Mouse (Mus musculus): ENCODE measurements around the gene Osbpl6.
A peak's percentile ranks its signal among the peaks of the same experiment; 100 is the strongest.

Osbpl6 gene

GRCm38 (mm10) chr2:76406151-76406936 lies at the start of gene Osbpl6:
Osbpl6 (plus strand) TSS chr2:76406508.
- DNase-seq (ENCODE audit: low spot score in 2 of 2): peak; percentile 56 to 59

- DNase-seq (ENCODE audit: low spot score in 2 of 2): no peak
These were observed 46.1 kb upstream of the Osbpl6 start, which contains the start of gene Cyct for GRCm38 (mm10) chr2:76360226-76360625. Cyct (minus strand) TSS chr2:76360450.

GRCm38 (mm10) chr2:76362111-76362510 lies 44.2 kb upstream of the Osbpl6 start:
- no peak for DNase-seq (ENCODE audit: low spot score in 2 of 2)

- DNase-seq (ENCODE audit: low spot score in 2 of 2): no peak
These were observed 40.5 kb upstream of the Osbpl6 start for GRCm38 (mm10) chr2:76365811-76366210.

GRCm38 (mm10) chr2:76367188-76367922 lies 39.0 kb upstream of the Osbpl6 start:
- peak in 1 of 2 experiments; percentile 61 for DNase-seq (ENCODE audit: low spot score in 2 of 2)

GRCm38 (mm10) chr2:76368861-76369660 lies 37.2 kb upstream of the Osbpl6 start:
- no peak for DNase-seq (ENCODE audit: low spot score in 2 of 2)

GRCm38 (mm10) chr2:76369821-76370655 lies 36.3 kb upstream of the Osbpl6 start, which contains the start of gene Rbm45:
Rbm45 (plus strand) TSS chr2:76369984.
- DNase-seq (ENCODE audit: low spot score in 2 of 2): peak; percentile 70 to 79

- DNase-seq (ENCODE audit: low spot score in 2 of 2): no peak
These were observed 35.7 kb upstream of the Osbpl6 start for GRCm38 (mm10) chr2:76370656-76370922.

GRCm38 (mm10) chr2:76372244-76372643 lies 34.1 kb upstream of the Osbpl6 start:
- DNase-seq (ENCODE audit: low spot score in 2 of 2): peak in 1 of 2 experiments; percentile 21

GRCm38 (mm10) chr2:76374544-76375206 lies 31.6 kb upstream of the Osbpl6 start:
- no peak for DNase-seq (ENCODE audit: low spot score in 2 of 2)

- no peak for DNase-seq (ENCODE audit: low spot score in 2 of 2)
These were observed 27.7 kb upstream of the Osbpl6 start for GRCm38 (mm10) chr2:76378646-76379045.

GRCm38 (mm10) chr2:76386531-76386930 lies 19.8 kb upstream of the Osbpl6 start:
- no peak for DNase-seq (ENCODE audit: low spot score in 2 of 2)

- no peak for DNase-seq (ENCODE audit: low spot score in 2 of 2)
These were observed 6.1 kb upstream of the Osbpl6 start for GRCm38 (mm10) chr2:76400178-76400577.

- DNase-seq (ENCODE audit: low spot score in 2 of 2): no peak
These were observed 635 bp upstream of the Osbpl6 start for GRCm38 (mm10) chr2:76405596-76406150.

- DNase-seq (ENCODE audit: low spot score in 2 of 2): peak; percentile 26 to 29
These were observed 681 bp downstream of the Osbpl6 start for GRCm38 (mm10) chr2:76406937-76407441.

GRCm38 (mm10) chr2:76409526-76409925 lies 3.2 kb downstream of the Osbpl6 start:
- no peak for DNase-seq (ENCODE audit: low spot score in 2 of 2)

GRCm38 (mm10) chr2:76409986-76410385 lies 3.7 kb downstream of the Osbpl6 start:
- DNase-seq (ENCODE audit: low spot score in 2 of 2): no peak

- no peak for DNase-seq (ENCODE audit: low spot score in 2 of 2)
These were observed 6.6 kb downstream of the Osbpl6 start for GRCm38 (mm10) chr2:76412924-76413323.

GRCm38 (mm10) chr2:76417446-76418141 lies 11.3 kb downstream of the Osbpl6 start:
- DNase-seq (ENCODE audit: low spot score in 2 of 2): no peak

GRCm38 (mm10) chr2:76418142-76418518 lies 11.8 kb downstream of the Osbpl6 start:
- no peak for DNase-seq (ENCODE audit: low spot score in 2 of 2)
